Mouse (Mus musculus) adrenal gland, adult 10 weeks (tissue): ENCODE results near the gene Ucn2. TPM values are rescaled to one million over a fixed set of nuclear protein-coding genes. Genes with fewer than 3 reads are reported as not detected.

ENCODE experiments used
- polyA plus RNA-seq: library from polyadenylated mRNA; stranded (reverse); fragments of 350-450 nt; fragmentation: Illumina TruSeq; extraction: RNeasy Lipid Tissue Mini Kit (QIAGEN cat#74804); gene quantifications from one replicate; pipeline ENCODE4 v1.2.3, GENCODE M21; 2014; ENCODE audit warnings: low read depth, low replicate concordance

Gene Ucn2
- polyA plus RNA-seq: 0.52 TPM

GRCm38 (mm10) chr9:108985710-108986109 lies at the start of gene Ucn2:
TSS of gene Ucn2 (plus strand) at chr9:108986010.

DNA sequence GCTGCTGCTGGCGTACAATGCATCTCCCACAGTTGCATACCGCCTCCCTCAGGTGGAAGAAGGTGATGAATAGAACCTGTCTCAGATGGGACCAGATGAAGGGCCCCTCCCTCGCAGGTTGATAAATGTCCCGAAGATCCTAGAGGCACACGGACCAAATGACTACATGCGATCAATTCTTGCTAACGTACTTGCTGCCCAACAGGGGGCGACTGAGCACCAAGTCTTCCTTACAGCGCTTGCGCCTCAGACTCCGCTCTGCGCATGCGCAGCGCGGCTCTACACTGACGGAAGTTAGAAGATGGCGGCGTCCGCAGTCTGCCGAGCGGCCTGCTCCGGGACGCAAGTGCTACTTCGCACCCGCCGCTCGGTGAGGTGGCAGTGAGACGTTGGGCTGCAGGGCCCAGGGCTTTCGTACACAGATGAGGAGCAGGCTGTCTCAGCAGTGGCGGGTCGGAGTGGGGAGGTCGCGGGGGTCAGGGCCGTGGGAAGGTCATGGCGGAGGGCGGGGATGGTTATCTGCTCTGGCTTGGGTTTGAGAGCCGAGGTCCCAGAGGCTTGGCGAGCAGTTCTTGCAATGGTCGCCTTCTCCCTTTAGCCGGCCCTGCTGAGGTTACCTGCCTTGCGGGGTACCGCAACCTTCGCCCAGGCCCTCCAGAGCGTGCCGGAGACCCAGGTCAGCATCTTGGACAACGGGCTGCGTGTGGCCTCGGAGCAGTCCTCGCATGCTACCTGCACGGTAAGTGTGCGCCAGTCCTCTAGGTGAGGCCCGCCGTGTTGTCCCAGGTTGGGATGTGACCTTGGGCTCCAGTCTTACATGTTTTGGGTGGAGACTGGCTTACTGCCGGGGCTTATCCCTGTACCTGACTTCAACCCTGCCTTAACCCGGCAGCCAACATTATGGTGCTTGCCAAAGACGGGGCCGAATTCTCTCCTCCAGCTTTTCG lies 49.1 kb upstream of the Ucn2 start, which contains the start of gene Uqcrc1:
TSS of gene Uqcrc1 (plus strand) at position 216 of the 947 bp plus-strand sequence.

DNA sequence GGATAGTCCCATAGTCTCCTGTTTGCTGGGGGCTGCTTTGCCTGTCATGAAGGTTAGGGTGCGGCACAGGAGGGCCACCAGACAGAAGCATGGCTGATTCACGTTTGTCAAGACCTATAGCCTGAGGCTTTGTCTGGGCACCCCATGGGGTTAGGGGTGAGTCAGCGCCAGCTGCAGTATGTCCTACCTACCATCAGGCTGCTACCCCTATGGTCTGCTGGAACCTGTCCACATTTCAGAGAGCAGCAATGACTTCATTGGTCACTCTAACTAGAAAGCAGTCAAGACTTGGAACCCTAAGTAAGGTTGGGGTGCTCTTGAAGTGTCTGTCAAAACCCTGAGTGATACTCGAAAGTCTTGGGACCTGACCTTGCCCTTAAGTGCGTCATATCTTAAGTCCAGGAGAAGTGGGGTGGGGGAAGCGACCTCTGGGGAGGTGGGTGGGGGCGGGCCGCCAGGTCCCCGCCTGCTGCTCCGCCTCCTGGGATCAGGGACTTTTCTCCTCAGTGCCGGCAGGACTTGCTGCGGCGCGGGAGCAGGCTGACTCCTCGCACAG lies 32.7 kb upstream of the Ucn2 start, which contains the start of gene Col7a1:
TSS of gene Col7a1 (plus strand) at position 506 of the 556 bp plus-strand sequence.

DNA sequence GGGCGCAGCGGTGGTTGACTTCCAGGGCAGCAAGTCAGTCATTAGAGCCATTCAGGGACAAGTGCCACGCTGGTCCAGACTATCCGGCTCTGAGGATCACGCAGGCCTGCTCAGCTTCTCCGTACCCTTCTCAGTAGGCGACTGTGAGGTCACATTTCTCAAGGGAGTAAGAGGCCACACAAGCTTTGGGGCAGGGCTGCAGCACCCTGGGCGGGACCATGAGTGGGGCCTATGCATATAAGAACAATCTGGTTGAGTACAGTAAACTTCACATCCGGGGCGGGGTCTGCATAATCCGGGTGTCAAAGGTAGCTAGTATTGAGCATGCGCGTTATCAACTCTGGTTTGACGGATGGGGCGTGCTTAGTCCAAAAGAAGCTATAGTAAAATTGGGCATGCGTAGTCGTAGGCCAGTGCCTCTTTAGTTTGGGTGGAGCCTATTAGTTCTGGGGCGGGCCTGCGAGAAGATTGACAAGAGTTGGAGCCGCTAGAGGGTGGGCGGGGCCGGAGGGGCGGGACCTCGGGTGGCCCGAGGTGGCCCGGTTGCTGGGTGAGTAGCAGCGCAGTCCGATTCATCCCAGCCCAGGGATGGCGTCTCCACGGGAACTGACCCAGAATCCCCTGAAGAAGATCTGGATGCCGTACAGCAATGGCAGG lies 5.7 kb downstream of the Ucn2 start, which contains the start of gene Pfkfb4:
TSS of gene Pfkfb4 (plus strand) at position 351 of the 657 bp plus-strand sequence.

Other genes starting within 250 kb of the Ucn2 start
- 183 TPM for gene Ip6k2, start 202.2 kb upstream of the Ucn2 start, polyA plus RNA-seq
- 0.47 TPM for gene Nckipsd, start 177.6 kb upstream of the Ucn2 start, polyA plus RNA-seq
- gene Celsr3, start 159.7 kb upstream of the Ucn2 start, polyA plus RNA-seq: 0.17 TPM
- not detected for gene Slc26a6, start 132.7 kb upstream of the Ucn2 start, polyA plus RNA-seq
- gene Tmem89, start 71.4 kb upstream of the Ucn2 start, polyA plus RNA-seq: not detected
- 50.7 TPM for gene Uqcrc1, start 49.4 kb upstream of the Ucn2 start, polyA plus RNA-seq
- gene Col7a1, start 32.4 kb upstream of the Ucn2 start, polyA plus RNA-seq: 0.70 TPM
- 1.0 TPM for gene Pfkfb4, start 5.8 kb downstream of the Ucn2 start, polyA plus RNA-seq
- gene Shisa5, start 52.6 kb downstream of the Ucn2 start, polyA plus RNA-seq: 32.3 TPM
- not detected for gene Trex1, start 73.7 kb downstream of the Ucn2 start, polyA plus RNA-seq
- gene Atrip, start 88.1 kb downstream of the Ucn2 start, polyA plus RNA-seq: 12.2 TPM
- 1.5 TPM for gene Ccdc51, start 96.5 kb downstream of the Ucn2 start, polyA plus RNA-seq
- 717 TPM for gene Tma7, start 96.6 kb downstream of the Ucn2 start, polyA plus RNA-seq
- gene Plxnb1, start 109.4 kb downstream of the Ucn2 start, polyA plus RNA-seq: 5.8 TPM
- gene Fbxw21, start 176.0 kb downstream of the Ucn2 start, polyA plus RNA-seq: not detected
- gene Fbxw13, start 210.0 kb downstream of the Ucn2 start, polyA plus RNA-seq: not detected
- not detected for gene Fbxw20, start 248.7 kb downstream of the Ucn2 start, polyA plus RNA-seq